Mouse (Mus musculus) heart, postnatal 25 days (tissue): Measurements from ENCODE around the gene Gm10670. TPM values are rescaled to one million over a fixed set of nuclear protein-coding genes. Genes with fewer than 3 reads are reported as not detected.
"Not testable (repeated sequence)": the region's sequence is repeated elsewhere in the genome, so short reads cannot be mapped to it uniquely, and the experiment has no call there.

Source experiments
- DNase-seq: peaks from one replicate; pipeline ENCODE4 v3.0.0; 2022; ENCODE audit warnings: low spot score
- intact Hi-C: fragments of 180-260 bp; cut with DNase I; formaldehyde crosslinking; loops from one replicate; pipeline ENCODE4 v1.15.1; 2025
- total RNA-seq, 2 experiments: library from RNA; stranded (reverse); gene quantifications; 2 replicates each; pipeline ENCODE4 v1.2.3; 2021

Gm10670 gene
- not detected for total RNA-seq

DNA sequence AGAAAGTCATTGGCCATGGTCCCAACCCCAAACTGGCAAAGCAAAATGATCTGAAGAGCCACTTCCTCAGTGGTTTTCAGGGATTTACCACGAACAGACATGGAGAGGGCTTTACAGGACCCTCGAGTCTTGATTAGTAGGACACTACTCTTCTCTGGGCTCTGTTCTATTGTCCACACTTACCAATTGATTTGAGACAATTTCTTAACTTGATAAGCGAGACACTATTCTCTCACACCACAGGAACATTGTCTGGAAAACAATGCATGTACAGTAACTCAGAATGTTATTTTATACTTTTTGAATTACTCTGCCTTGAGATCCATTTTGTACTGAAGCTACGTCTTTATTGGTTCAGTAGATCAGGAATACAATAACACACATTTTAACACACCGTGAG, at the start of gene Gm10670:
Gene Gm10670, minus strand, starts transcription at position 101 of the 400 bp plus-strand sequence.
- DNase-seq, intact Hi-C loops: not testable (repeated sequence)

- DNase-seq, result not testable (repeated sequence)
These were observed 35.7 kb upstream of the Gm10670 start, which contains the start of gene Vmn1r103 for GRCm38 (mm10) chr7:20510434-20510833. Gene Vmn1r103 (minus strand): TSS chr7:20510534.

GRCm38 (mm10) chr7:20442493-20442892, 32.2 kb downstream of the Gm10670 start, which contains the start of gene Vmn1r101:
Gene Vmn1r101 (minus strand): TSS chr7:20442593.
- intact Hi-C loops, result not testable (repeated sequence)

More at GRCm38 (mm10) chr7:20510434-20510833, 35.7 kb upstream of the Gm10670 start, which contains the start of gene Vmn1r103:
- intact Hi-C loops, result not testable (repeated sequence)

More at GRCm38 (mm10) chr7:20442493-20442892, 32.2 kb downstream of the Gm10670 start, which contains the start of gene Vmn1r101:
- not testable (repeated sequence) for DNase-seq

Other genes with a start within 250 kb of the Gm10670 start
- gene Gm4498, start 241.1 kb downstream of the Gm10670 start, total RNA-seq, result not detected
- gene Gm5890, start 212.1 kb downstream of the Gm10670 start, total RNA-seq, result not detected
- not detected for gene Gm4133, start 140.9 kb downstream of the Gm10670 start, total RNA-seq
- gene Gm5728, start 99.5 kb downstream of the Gm10670 start, total RNA-seq, result not detected
- gene Vmn1r100, start 57.0 kb downstream of the Gm10670 start, total RNA-seq, result not detected
- not detected for gene Vmn1r101, start 32.3 kb downstream of the Gm10670 start, total RNA-seq
- gene Vmn1r103, start 35.6 kb upstream of the Gm10670 start, total RNA-seq, result not detected
- not detected for gene Vmn1r104, start 58.9 kb upstream of the Gm10670 start, total RNA-seq
- gene Gm5726, start 70.8 kb upstream of the Gm10670 start, total RNA-seq, result not detected
- gene Gm4141, start 101.3 kb upstream of the Gm10670 start, total RNA-seq, result not detected
- not detected for gene Gm4513, start 124.1 kb upstream of the Gm10670 start, total RNA-seq
- not detected for gene Vmn1r107, start 194.0 kb upstream of the Gm10670 start, total RNA-seq
- not detected for gene Vmn1r111, start 228.3 kb upstream of the Gm10670 start, total RNA-seq